Mouse (Mus musculus): ENCODE data around the gene Zc3h12a.

GRCm38 (mm10) chr4:125149460-125149859, 21.8 kb upstream of the Zc3h12a start:
- TF ChIP-seq MEF2A (IDR thresholded peaks at IDR 0.05; ENCODE audit: extremely low read depth, insufficient replicate concordance, low read depth, low read length, poor library complexity, severe bottlenecking) (no peak), ZC3H11A (IDR thresholded peaks at IDR 0.05; ENCODE audit: low read depth, low read length) (no peak), USF1 (IDR thresholded peaks at IDR 0.05; ENCODE audit: low read depth, low read length) (no peak), POLR2A (IDR thresholded peaks at IDR 0.05; ENCODE audit: control insufficient read depth in 1 of 2, insufficient read depth in 1 of 2, low read depth in 1 of 2, low read length in 2 of 2, poor library complexity in 1 of 2) (no peak), SIN3A (IDR thresholded peaks at IDR 0.05; ENCODE audit: low read length) (no peak), CTCF (IDR thresholded peaks at IDR 0.05 in 2 of 3, conservative IDR thresholded peaks at IDR 0.05 in 1 of 3; ENCODE audit: control insufficient read depth in 1 of 3, insufficient read depth in 1 of 3, low read depth in 2 of 3, low read length in 3 of 3, poor library complexity in 1 of 3, severe bottlenecking in 1 of 3) (no peak), MAX (IDR thresholded peaks at IDR 0.05; ENCODE audit: low read length) (no peak), ZMIZ1 (IDR thresholded peaks at IDR 0.05; ENCODE audit: low read depth, low read length) (no peak)
